Mouse (Mus musculus) hindbrain, embryonic 14.5 days (tissue): Measurements from ENCODE around the gene Apbb1ip. TPM values are rescaled to one million over a fixed set of nuclear protein-coding genes. Genes with fewer than 3 reads are reported as not detected.

Experiments
- ATAC-seq: fragments of 200-750 bp; cut with Nextera tagmentation; 2 replicates; pipeline ENCODE4 v1.8.0; 2017; ENCODE audit warnings: moderate number of reproducible peaks, mild to moderate bottlenecking, moderate TSS enrichment, moderate library complexity; ENCODE audit not compliant: low FRiP score
- DNase-seq: peaks from one replicate; pipeline ENCODE4 v3.0.0-alpha.2; 2015; ENCODE audit warnings: low spot score
- H3K27ac ChIP-seq: fragments of 300-500 bp; sonication (generic); 2 replicates; pipeline ENCODE4 v1.5.1; 2014; ENCODE audit warnings: mild to moderate bottlenecking, moderate library complexity
- H3K27me3 ChIP-seq: fragments of 300-500 bp; sonication (generic); 2 replicates; pipeline ENCODE4 v1.6.1; 2014; ENCODE audit warnings: mild to moderate bottlenecking, low read length, mixed read lengths; ENCODE audit not compliant: control insufficient read depth, insufficient read depth
- H3K36me3 ChIP-seq: fragments of 300-500 bp; sonication (generic); replicated peaks from 2 replicates; pipeline ENCODE4 v1.6.1; 2014; ENCODE audit not compliant: control insufficient read depth, insufficient read depth
- H3K4me1 ChIP-seq: fragments of 300-500 bp; sonication (generic); replicated peaks from 2 replicates; pipeline ENCODE4 v1.6.1; 2014; ENCODE audit warnings: antibody characterized with exemption, low read length, mixed read lengths; ENCODE audit not compliant: control insufficient read depth, insufficient read depth
- H3K4me2 ChIP-seq: fragments of 300-500 bp; sonication (generic); replicated peaks from 2 replicates; pipeline ENCODE4 v1.6.1; 2014; ENCODE audit warnings: mild to moderate bottlenecking, moderate library complexity
- H3K4me3 ChIP-seq: fragments of 300-500 bp; sonication (generic); replicated peaks from 2 replicates; pipeline ENCODE4 v1.5.1; 2014; ENCODE audit warnings: mild to moderate bottlenecking, low read length
- H3K9ac ChIP-seq: fragments of 300-500 bp; sonication (generic); 2 replicates; pipeline ENCODE4 v1.6.1; 2014
- H3K9me3 ChIP-seq: fragments of 300-500 bp; sonication (generic); 2 replicates; pipeline ENCODE4 v1.6.1; 2016; ENCODE audit warnings: low read length; ENCODE audit not compliant: control insufficient read depth
- WGBS: fragments of 180-500 bp; shearing (Covaris S2); extraction: QIAGEN DNeasy Blood & Tissue Kit; methylation state at CpG from one replicate; pipeline ENCODE4 v1.1.7; 2014; 5-methylcytosine and 5-hydroxymethylcytosine counted together
- polyA plus RNA-seq: library from polyadenylated mRNA; unstranded; fragments of >200 nt; fragmentation: Nextera tagmentation; extraction: Ambion mirVana; gene quantifications from 2 replicates; pipeline ENCODE4 v1.2.1, GENCODE M21; 2014

Apbb1ip gene
- polyA plus RNA-seq, 1 experiment from 2014 or later = 1.0 TPM

DNA sequence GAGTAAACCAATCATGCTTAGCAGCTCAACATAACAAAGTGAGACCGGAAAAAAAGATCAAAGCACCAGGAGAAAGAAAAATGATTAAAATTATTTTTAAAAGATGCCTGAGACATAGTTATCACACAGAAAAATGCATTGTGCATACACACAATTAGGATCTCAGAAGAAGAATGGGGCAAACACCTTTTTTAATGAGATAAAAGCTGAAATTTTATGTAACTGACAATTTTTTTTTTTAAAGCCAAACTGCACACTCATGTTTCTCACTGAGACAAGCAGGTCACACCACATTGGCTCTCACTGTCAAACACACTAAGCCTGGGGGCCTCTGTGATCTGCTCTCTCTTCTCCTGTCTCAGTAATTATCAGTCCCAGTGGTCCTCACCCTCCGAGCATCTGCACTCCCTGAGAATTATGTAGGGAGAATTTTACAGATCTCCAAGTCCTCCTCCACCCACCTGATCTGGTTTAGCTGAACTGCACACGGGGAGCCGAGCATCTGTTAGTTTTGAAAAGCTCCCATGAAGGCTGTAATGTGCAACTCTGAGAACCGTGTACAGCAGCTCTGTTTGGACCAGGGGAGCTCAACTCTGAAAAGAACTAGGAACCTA, 9.0 kb upstream of the Apbb1ip start:
- Histone ChIP-seq H3K27ac (no peak overlapping the region), H3K4me3 (no peak overlapping the region), H3K9ac (no peak overlapping the region), H3K36me3 (no peaks in the 10 kb centered on the region), H3K4me1 (no peaks in the 10 kb centered on the region), H3K4me2 (no peak overlapping the region), H3K9me3 (no peaks in the 10 kb centered on the region), H3K27me3 (no peaks in the 10 kb centered on the region)
- ATAC-seq = no peak
- DNase-seq = no peak
- 63% methylated on average over 5 of the region's 5 CpGs for WGBS

DNA sequence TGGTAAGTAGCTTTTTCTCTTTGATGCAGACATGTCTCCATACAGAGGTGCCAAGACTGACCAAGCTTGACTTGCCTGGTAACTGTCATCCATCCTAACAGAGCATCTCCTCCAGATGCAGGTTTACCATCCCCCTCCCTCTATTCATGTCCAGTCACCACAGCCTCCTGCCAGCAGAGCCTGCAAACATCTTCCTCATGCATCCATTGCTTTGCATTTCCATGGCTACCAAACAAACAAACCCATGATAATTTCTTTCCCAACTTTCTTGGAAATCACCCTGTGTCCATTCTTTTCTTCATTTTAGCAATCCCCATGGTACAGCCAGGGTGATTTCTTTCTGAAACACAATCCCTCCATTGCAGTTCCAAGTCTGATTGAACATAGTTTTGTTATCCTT, 2.6 kb upstream of the Apbb1ip start:
- Histone ChIP-seq H3K27me3 (peaks cover 20% of the 10 kb centered on the region; the same call in 1 of the 2 replicates), H3K9me3 (no peaks in the 10 kb centered on the region)
- ATAC-seq = no peak

DNA sequence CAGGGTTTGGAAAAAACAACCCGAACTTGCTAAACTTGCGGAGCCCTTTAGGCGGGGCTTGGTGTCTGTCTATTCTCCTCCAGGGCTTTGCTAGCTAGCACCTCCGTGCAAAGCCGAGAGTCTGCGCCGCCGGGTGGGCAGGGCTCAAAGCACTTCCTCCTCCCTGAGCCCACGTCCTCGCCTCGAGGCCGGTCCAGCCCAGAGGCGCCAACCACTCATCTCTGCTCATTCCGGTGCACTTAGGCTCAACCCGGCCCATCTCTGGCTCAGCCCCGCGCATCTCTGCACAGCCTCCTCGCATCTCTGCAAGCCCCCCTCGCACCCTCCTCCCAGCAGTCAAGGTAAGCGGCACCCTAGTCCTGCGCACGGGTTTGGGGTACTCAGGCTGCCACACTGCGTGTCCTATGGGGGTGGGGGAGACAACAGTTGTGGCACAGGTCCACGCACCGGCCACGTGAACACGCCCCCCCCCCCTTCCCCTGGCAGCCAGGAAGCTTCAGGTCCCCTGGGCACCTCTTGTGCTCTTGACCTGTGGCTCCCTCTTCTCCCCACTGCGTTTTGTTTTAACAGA, 372 bp downstream of the Apbb1ip start:
- H3K27ac ChIP-seq = no peak overlapping the region
- DNase-seq (peak; percentile 42), ATAC-seq (peak; percentile 78)
- peaks cover 20% of the 10 kb centered on the region; the same call in 1 of the 2 replicates for H3K27me3 ChIP-seq
- peak overlapping the region; percentile 51 for H3K9ac ChIP-seq
- H3K4me1 ChIP-seq = 0 out of 2 replicates have a peak, but pooled peaks cover 3% of the 10 kb centered on the region
- H3K4me2 ChIP-seq = peak overlapping the region; percentile 96
- H3K4me3 ChIP-seq = peak overlapping the region; percentile 42
- 1% methylated on average over 28 of the region's 28 CpGs for WGBS
- H3K9me3 ChIP-seq = no peaks in the 10 kb centered on the region
- H3K36me3 ChIP-seq = no peaks in the 10 kb centered on the region

More for the DNA sequence above, 2.6 kb upstream of the Apbb1ip start:
- H3K36me3 ChIP-seq = no peaks in the 10 kb centered on the region
- 0 out of 2 replicates have a peak, but pooled peaks cover 3% of the 10 kb centered on the region for H3K4me1 ChIP-seq
- no peak overlapping the region for H3K9ac ChIP-seq
- no peak overlapping the region for H3K4me3 ChIP-seq
- no peak overlapping the region for H3K27ac ChIP-seq
- no peak for DNase-seq
- no peak overlapping the region for H3K4me2 ChIP-seq

DNA sequence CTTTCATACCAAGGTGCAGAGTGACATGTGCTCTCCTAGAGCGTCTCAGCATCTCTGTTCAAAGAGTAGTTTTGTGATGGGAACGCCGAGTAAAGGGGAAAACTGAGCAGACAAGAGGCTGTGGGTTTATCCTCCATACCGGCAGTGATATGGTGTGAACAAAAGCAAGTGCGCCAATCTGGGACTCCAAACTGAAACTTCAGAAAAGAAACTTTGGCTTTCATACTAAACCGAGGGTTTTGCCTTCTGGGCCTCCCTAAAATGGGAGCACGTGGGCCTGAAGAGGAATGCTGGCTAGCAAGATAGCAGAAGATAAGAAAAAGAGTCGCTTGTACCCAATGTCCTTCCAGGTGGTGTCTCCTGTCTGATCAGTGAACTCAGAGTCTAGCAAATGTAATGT, 1.3 kb downstream of the Apbb1ip start:
- WGBS = 50% methylated on average over 8 of the region's 8 CpGs
- DNase-seq = no peak
- no peak overlapping the region for H3K4me2 ChIP-seq
- 0 out of 2 replicates have a peak, but pooled peaks cover 3% of the 10 kb centered on the region for H3K4me1 ChIP-seq
- no peak for ATAC-seq
- no peak overlapping the region for H3K9ac ChIP-seq
- no peaks in the 10 kb centered on the region for H3K36me3 ChIP-seq
- H3K27ac ChIP-seq = no peak overlapping the region
- H3K4me3 ChIP-seq = no peak overlapping the region
- no peaks in the 10 kb centered on the region for H3K9me3 ChIP-seq
- peaks cover 20% of the 10 kb centered on the region; the same call in 1 of the 2 replicates for H3K27me3 ChIP-seq

DNA sequence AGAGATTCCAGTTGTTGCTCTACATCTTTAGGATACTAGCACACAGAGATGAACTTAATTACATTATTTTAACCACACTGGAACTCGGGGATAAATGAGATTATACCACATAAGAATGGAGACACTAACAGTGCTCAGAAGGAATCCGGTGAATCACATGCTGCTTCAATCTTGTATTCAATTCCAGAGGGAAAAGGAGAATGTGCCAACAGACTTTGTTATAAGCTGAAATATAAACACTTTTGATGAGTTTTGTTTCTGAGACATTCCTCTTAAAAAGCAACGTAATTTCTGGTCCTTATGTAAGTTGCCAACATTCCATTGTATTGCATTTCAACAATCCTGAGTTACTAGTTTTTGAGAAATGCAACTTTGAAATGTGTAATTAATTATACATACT, 1.8 kb downstream of the Apbb1ip start:
- no peaks in the 10 kb centered on the region for H3K9me3 ChIP-seq
- WGBS = 69% methylated on average over 3 of the region's 3 CpGs

DNA sequence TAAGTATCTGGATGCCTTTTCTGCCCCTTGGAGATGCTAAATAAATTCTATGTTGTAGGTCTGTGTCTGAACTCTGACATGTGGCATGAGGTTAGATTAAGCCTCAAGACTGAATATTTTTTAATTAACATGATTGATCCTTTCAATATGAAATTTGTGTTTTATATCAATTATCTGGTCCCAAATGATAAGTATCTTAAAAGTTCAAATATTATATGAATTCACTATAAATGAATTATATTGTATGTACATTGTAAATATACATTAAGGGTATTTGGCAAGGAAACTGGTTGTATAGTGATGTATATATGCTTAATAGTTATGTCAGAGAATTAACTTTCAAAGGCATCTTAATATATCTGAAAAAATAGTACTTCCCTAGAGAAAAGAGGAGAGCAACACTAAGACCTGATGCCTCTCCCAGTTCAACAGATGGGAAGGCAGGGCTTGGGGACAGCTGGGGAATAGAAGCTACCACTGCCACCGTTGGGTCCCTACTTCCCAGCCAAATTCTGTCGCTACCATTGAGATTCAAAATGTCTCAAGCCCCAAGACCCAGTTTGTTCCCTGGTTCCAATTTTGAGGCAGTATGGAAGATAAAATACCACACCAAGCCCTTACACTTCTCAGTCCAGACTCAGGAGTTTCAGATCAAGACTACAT, 2.8 kb downstream of the Apbb1ip start:
- DNase-seq (no peak), ATAC-seq (no peak)
- no peak overlapping the region for H3K4me2 ChIP-seq
- H3K9me3 ChIP-seq = no peaks in the 10 kb centered on the region
- H3K4me1 ChIP-seq = 0 out of 2 replicates have a peak, but pooled peaks cover 3% of the 10 kb centered on the region
- no peak overlapping the region for H3K4me3 ChIP-seq
- H3K36me3 ChIP-seq = no peaks in the 10 kb centered on the region
- H3K9ac ChIP-seq = no peak overlapping the region
- 68% methylated on average over 2 of the region's 2 CpGs for WGBS
- no peak overlapping the region for H3K27ac ChIP-seq
- peaks cover 20% of the 10 kb centered on the region; the same call in 1 of the 2 replicates for H3K27me3 ChIP-seq

More for the DNA sequence above, 1.8 kb downstream of the Apbb1ip start:
- Histone ChIP-seq H3K4me1 (0 out of 2 replicates have a peak, but pooled peaks cover 3% of the 10 kb centered on the region), H3K27me3 (peaks cover 20% of the 10 kb centered on the region; the same call in 1 of the 2 replicates), H3K4me2 (no peak overlapping the region), H3K9ac (no peak overlapping the region), H3K27ac (no peak overlapping the region), H3K36me3 (no peaks in the 10 kb centered on the region), H3K4me3 (no peak overlapping the region)
- ATAC-seq (no peak), DNase-seq (no peak)

DNA sequence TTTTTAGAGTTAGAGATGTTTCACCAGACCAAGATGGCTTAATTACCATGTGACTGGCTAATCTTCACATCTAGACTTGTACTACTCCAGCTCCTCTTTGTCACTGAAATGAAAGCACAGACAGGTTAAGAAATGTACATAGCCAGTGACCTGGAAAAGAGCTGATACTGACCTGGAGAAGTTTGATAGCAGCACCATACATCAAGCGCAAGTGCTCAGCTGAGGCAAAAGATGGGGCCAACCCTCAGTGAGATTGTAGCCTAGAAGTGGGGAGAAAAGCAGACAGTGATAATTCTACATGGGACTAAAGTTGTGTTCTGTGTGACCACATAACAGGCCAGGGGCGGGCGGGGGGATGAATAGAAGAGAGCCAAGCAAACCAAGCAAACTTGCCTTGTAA, 3.9 kb downstream of the Apbb1ip start:
- no peak overlapping the region for H3K4me2 ChIP-seq
- H3K36me3 ChIP-seq = no peaks in the 10 kb centered on the region
- no peak overlapping the region for H3K9ac ChIP-seq
- H3K4me1 ChIP-seq = 0 out of 2 replicates have a peak, but pooled peaks cover 3% of the 10 kb centered on the region
- WGBS = 99% methylated on average over 3 of the region's 3 CpGs
- H3K9me3 ChIP-seq = no peaks in the 10 kb centered on the region
- ATAC-seq (no peak), DNase-seq (no peak)
- no peak overlapping the region for H3K4me3 ChIP-seq
- H3K27ac ChIP-seq = no peak overlapping the region
- H3K27me3 ChIP-seq = peaks cover 20% of the 10 kb centered on the region; the same call in 1 of the 2 replicates

DNA sequence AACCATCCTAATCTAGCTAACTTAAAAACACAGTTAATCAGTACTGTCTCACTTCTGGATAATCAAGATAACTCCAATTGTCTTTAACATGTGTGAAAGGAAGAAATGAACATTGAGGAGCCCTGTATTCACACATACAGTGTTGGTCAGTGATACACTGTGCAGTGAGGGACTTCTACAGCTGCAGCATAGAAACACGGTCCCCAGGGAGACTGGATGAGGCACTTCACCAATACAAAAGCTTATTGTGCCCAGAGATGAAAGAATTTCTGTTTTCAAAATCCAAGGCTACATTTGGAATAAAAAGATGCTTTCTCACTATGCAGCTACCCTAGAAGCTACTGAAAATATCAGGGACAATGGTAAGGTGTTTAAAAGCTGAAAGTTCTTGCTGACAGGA, 7.0 kb downstream of the Apbb1ip start:
- 74% methylated on average over 1 of the region's 1 CpGs for WGBS
- DNase-seq = no peak

DNA sequence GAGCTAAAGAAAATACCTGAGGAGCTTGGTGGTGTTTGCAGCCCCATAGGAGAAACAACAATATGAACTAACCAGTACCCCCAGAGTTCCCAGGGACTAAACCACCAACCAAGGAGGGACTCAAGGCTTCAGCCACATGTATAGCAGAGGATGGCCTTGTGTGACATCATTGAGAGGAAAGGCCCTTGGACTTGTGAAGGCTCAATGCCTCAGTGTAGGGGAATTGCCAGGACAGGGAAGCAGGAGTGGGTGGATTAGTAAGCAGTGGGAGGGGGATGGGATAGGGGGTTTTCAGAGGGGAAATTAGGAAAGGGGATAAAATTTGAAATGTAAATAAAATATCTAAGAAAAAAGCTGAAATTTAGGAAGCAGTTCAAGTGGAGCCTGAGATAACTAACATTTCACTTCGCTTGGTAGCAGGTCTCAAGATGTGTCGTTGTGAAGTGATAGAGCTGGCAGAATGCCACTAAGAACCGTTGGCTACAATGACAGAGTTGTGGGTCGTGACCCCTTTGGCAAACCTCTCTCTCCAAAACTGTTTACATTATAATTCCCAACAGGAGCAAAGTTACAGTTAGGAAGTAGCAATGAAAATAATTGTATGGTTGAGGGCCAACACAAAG, 7.6 kb downstream of the Apbb1ip start:
- H3K27me3 ChIP-seq = no peaks in the 10 kb centered on the region
- no peak overlapping the region for H3K27ac ChIP-seq
- WGBS = 68% methylated on average over 4 of the region's 4 CpGs
- H3K9me3 ChIP-seq = no peaks in the 10 kb centered on the region
- H3K4me2 ChIP-seq = no peak overlapping the region
- no peaks in the 10 kb centered on the region for H3K4me1 ChIP-seq
- no peak overlapping the region for H3K4me3 ChIP-seq
- no peak overlapping the region for H3K9ac ChIP-seq
- no peaks in the 10 kb centered on the region for H3K36me3 ChIP-seq
- DNase-seq = no peak
- ATAC-seq = no peak

More for the DNA sequence above, 7.0 kb downstream of the Apbb1ip start:
- Histone ChIP-seq H3K36me3 (no peaks in the 10 kb centered on the region), H3K9ac (no peak overlapping the region), H3K9me3 (no peaks in the 10 kb centered on the region), H3K27ac (no peak overlapping the region), H3K27me3 (no peaks in the 10 kb centered on the region), H3K4me2 (no peak overlapping the region), H3K4me3 (no peak overlapping the region), H3K4me1 (no peaks in the 10 kb centered on the region)
- no peak for ATAC-seq
